Mouse (Mus musculus) ovary, postnatal 14 days (tissue): ENCODE measurements around the gene Bhmt2.

Experiments
- DNase-seq: peaks from one replicate; pipeline ENCODE4 v3.0.0; 2022; ENCODE audit warnings: low spot score

Gene Bhmt2

DNA sequence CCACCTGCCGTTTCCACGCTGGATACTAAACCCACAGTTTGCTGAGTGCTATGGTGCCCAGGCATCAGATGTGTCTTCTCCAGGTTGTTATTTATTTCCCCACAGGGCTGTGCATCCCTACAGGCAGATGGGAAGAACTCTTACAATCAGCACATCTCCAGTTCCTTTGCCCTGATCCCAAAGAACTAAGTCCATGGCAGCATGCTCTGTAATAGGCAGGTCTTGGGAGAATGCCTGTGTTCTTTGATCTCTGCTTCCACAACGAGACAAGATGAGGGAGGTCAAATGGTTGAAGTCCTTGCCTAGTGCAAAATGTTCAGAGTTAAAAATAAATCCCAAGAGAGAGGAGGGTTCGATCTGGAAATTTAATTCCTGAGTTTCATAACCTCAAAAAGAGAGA is 34.5 kb downstream of the Bhmt2 start:
- DNase-seq = no peak

DNA sequence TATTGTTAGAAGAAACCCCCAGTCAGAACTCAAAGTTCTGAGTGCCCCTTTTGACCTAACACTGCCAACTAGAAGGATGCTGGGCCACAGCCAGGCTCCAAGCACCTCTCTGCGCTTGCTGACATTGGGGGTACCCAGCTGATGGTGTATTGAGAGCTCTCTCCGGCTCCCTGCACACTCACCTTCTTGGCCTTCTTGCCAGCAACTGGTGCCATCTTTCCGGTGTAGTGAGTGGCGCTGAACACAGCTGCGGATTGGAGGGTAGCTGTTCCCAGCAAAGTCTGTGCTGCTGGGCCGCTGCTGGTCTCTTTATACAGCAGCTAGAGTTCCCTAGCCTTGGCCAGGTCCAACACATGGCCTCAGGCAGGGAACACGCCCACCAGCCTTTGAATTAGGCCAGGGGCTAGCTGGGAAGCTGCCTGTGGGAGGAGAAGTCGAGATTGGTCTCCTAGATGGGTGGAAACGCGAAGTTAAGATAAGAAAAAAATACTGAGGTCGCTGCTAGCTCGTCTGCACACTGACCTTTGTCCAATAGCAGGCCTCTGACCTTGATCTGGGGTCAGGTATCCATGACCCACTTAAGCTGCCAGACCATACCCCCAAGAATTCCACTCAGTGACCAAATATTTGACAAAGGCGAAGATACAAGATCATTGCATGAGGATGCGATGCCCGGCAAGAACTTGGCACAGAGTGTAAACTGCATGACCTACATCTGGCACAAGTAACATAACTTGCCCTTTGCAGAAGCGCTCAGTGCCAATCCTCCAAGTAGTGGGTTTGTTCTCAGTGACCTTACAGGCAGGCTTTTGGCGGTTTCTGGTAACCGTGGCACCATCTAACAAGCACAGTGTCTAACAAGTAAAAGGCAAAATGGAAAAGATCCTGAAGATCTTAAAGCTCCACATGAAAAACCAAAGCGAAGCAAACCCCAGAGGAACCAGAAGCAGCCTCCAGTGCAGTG is 36.5 kb downstream of the Bhmt2 start, which contains the start of gene Bhmt:
Gene Bhmt, minus strand, starts transcription at position 680 of the 964 bp plus-strand sequence.
- DNase-seq = no peak

DNA sequence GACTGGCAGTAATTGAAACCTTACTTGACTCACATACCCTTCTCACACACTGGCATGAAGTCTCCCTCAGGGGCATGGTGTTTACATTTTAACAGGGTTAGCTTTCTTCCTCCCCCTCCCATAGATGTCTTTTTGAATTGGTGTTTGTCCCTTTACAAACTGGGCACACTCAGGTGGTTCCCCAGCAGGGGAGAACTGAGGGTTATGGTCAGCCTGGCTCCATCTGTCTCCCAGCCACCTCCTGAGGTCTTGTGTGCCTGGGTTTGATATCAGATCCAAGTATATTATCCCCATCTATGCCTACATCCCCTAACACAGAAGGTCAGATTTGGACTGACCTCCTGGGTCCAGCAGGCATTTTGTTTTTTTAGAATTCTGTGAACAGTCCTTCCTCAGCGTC is 37.5 kb downstream of the Bhmt2 start:
- DNase-seq = no peak

DNA sequence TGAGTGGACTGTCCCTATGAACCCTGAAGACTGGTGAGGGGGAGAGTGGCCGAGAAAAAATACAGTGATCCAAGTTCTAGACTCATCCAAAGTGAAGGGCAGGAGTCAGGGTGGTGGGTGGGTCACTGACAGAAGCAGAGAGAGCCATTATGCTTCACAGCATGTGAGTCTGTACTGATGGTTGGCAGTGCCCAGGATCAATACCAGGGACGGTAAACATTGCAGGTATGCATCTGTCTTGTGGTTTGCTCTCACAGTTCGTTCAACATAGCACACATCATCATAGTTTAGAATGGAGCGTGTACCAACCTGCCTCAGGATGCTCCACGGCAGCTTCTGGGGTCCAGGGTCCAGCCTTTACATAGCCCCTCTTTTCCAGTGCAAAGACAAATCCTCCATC is 41.2 kb downstream of the Bhmt2 start:
- no peak for DNase-seq

DNA sequence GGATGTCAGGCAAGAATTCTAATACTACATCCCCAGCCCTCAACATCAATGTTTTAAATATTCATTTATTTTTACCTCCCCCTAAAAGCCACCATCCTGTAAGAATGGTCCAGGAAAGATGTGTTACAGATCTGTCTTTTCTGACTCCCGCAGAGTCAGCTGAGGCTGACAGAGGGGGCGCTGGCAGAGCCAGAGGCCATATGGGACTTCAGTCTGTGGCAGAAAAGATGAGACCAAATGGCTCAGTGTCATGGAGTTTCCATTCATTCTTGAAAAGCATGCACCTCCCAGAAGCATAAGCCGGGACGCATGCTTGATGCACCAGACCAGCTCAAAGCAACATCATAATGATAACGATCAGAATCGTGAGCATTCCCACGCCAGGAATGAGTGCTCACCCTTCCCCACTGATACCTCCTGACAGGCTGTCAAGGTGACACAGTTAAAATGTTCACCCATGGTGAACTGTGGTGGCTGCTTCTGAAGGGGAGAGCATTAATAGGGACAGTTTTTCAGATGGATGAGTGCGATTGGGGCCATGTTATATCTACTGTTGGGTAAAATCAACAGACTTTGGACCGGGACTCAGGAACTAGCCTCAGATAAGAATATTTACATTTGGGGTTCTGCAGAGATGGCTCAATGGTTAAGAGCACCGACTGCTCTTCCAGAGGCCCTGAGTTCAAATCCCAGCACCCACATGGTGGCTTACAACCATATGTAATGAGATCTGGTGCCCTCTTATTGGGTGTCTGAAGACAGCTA is 43.0 kb downstream of the Bhmt2 start:
- no peak for DNase-seq

DNA sequence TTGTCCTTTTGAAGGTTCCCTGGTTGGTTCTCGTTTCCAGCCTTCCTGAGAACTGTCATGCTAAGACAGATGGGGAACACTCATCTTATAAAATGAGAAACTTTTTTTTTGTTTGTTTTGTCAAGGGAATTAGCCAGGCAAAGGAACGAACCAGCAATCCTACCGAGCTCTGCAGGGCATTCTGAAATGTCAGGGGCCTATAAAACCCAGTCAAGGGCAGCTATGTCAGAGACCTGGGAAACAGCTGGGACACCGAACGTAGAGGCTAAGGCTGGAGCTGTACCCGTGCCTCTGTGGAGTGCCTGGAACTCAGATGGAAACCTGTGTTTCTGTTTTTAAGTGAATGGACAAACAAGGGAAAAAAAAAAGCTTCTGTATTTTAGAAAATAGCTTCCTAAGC is 45.2 kb downstream of the Bhmt2 start:
- DNase-seq = no peak

DNA sequence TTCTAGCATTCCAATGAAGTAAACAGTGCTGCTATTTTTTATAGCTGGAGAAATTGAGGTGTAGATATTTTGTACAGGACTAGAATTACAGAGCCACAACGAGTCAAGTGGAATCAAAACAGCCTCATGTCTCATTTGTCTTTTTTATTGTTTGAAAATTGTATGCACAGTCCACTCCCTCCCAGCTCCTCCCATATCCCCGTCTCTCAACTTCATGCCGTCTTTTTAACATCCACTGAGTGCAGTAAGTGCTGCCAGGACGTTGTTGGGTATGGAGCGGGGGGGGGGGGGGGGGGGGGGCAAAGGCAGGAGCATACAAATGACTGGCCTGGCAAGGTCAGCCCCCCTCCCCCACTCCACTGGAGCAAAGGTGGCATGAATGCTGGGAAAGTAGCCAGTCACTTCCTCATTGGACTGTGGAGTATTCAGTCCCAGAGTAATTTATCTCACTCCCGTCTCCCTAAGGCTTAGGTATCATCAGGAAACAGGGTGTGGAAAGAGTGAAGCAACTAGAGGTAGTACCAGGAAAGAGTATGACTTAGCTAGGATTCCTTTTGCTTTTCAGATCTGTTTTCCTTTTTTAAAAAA is 59.6 kb downstream of the Bhmt2 start:
- peak; percentile 29 for DNase-seq

DNA sequence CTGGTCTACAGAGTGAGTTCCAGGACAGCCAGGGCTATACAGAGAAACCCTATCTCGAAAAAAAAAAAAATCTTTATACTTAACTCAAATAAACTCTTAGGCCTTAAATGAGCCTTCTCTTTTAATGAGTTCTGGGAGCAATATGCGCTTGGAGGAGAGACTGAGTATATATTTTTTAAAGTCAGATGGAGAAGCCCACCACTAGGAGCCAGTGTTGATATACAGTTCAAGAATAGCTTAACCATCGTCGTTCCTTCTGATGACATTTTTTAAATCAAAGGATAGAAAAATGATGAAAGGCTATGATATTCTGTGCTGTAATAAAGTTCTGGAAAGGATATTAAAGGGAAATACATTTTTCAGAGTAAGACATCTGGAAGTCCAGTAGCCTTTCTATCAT is 60.3 kb downstream of the Bhmt2 start:
- no peak for DNase-seq

DNA sequence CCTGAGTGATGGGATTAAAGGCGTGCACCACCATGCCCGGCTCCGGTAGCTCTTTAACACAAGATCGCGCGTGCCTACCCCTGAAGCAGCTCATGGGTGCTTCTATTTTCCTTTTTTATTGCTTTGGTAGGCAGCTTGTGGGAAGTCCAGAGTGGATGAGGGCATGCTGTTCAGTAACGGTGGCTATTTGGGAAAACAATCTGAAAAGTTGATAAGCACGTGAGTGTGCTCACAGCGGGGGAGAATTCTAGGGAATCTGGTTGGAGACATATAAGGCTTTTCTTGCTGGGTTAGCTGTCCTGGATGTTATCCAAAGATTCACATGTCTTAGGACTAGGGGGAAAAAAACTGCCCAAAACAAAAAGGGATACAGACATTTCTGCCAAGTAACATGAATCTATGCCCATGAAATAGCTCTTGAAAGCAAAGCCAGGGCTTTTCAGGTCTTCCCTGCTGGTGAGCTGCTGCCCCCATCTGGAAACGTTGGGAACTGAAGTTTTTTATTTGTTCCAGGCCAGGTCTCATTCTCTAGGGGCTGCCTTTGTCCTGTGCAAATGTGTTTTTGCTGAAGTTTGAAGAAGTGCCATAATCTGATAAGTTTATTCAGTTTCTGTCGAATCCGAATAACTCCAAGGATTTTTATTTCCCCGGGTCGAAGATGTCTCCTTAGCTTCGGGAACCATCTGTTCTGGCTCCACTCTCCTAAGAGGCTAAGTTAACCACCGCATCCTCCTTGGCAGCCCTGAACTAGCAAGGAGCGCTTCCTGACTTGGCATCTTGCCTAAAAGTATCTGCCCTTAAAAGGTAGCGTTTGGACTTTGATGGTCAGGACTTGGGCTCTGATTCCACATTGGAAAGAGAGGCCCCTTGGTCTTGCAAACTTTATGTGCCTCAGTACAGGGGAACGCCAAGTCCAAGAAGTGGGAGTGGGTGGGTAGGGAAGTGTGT is 61.2 kb downstream of the Bhmt2 start:
- DNase-seq = peak; percentile 89

DNA sequence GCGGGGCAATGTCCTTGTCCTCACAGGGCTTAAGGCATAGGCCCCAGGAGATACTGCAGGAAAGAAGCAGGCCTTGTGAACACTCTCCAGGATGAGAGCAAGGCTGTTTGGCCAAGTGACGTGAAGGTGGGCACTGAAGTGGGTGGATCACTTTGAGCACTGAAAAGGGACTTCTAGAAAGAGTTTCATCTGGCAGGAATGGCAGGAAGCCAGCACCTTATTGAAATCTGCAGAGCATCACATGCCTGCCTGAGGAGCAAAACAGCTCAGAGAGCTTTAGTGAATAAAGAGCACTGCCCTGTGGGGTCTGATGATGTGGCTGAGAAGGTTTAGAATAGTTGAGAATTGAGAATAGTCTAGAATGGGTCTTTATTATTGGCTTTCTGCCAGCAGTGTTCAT is 65.6 kb downstream of the Bhmt2 start:
- no peak for DNase-seq

DNA sequence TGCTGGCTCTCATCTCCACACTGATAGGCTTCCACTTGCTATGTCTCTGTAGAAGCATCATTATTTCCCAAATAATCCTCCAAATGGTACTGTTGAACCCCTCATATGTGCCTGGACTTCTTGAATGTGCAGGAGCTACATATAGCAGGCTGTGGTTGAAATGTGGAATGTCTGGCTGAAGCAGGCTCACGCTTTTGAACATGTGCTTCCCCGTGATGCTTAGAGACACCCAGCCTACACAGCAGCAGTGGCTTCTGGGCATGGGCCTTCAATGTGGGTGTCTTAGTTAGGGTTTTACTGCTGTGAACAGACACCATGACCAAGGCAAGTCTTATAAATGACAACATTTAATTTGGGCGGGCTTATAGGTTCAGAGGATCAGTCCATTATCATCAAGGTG is 66.4 kb downstream of the Bhmt2 start:
- DNase-seq = no peak

DNA sequence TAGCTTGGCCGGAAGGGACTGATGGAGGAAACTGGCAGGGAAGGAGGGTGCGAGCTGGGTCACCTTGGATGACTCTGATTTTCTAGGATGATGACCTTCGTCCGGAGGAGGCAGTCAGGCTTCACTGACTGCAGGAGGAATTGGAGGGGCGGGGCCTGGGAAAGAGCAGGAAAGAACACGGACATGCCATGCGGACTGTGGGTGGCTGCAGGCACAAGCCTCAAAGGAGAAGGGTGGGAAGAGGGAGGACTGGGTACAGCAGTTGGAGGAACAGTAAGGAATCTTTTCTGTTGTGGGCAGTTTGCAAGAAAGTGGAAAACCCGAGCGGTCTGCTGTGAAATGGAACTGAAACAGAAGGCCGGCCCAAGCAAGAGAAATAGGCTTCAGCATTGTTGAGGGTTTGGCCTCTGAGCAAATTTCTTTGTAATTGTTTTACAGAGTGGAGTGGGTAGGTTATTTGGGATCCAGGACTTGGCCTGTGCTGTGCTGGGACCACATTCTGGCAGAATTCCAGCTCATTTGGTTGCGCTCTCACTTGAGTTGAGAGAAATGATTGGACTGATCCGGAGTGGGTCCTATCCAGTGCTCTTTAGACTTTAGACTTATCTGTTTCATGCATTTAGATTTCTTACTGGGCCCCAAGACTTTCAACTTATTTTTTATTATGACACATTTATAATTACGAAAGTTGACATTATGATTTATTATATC is 67.1 kb downstream of the Bhmt2 start:
- no peak for DNase-seq
